Mouse (Mus musculus) hindlimb bud, embryonic 11.5 days (tissue): Measurements from ENCODE around the gene E330034G19Rik.
"Not testable (repeated sequence)": the region's sequence is repeated elsewhere in the genome, so short reads cannot be mapped to it uniquely, and the experiment has no call there.

Experiments
- DNase-seq: peaks from one replicate; pipeline ENCODE4 v3.0.0-alpha.2; 2012; ENCODE audit warnings: low read depth, low spot score; ENCODE audit errors: extremely low spot score

The E330034G19Rik gene

DNA sequence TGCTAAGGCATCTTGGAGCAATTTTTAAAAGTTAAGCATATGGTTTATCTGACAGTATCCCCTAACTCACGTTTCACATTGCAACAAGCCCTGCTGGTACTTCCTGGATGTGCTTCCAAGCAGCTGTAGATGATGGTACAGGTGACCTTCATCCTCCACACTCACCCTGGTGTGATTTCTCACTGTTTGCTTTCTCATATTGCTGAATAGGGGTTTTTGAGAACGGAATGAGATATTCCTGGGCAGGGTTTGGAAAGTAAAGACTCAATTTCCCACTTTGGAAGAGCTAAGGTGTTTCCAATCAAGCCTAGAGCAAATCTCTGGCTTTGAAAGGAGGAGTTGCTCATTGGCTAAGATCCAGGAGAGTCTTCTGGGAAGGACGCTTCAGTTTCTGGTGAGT, at the start of gene E330034G19Rik:
Gene E330034G19Rik, plus strand, starts transcription at position 301 of the 400 bp plus-strand sequence.
- DNase-seq: no peak

DNA sequence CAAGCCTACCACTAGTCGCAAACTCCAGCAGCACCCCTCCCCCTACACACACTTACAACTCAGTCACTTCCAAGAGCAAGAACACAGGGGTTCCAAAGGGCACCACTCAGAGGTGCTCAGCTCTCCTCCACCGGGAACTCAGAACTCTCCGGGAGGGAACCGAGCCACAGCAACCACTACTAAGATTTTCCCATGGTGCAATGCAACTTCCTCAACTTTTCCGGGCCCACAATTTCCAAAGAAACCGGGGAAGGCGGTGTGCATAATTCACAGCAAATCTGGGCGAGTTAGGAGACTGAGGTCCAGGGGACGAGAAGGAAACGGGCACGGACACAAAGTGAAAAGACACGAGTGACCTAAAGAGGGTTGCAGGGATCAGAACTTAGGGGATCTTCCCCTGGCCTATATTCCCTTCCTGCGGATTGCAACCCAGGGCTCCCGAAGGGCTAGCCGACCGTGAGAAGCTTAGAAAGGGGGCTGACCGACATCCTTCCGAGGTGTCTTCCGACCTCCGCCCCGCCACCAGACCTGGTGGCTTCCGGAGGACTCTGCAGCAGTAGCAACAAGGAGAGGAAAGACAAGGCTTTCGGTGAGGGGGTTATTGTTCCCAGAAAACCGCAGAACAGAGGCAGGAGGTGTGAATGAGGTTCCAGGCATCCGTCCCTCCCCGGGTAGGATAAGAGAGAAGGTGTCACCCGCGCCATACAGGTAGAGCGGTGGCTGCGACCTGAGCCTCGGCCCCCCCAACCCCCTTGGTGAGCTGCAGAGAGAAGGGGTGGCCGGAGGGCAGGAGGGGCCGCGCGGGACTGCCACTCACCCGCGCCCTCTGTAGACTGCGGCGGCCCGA, 48.5 kb upstream of the E330034G19Rik start:
- DNase-seq: no peak

DNA sequence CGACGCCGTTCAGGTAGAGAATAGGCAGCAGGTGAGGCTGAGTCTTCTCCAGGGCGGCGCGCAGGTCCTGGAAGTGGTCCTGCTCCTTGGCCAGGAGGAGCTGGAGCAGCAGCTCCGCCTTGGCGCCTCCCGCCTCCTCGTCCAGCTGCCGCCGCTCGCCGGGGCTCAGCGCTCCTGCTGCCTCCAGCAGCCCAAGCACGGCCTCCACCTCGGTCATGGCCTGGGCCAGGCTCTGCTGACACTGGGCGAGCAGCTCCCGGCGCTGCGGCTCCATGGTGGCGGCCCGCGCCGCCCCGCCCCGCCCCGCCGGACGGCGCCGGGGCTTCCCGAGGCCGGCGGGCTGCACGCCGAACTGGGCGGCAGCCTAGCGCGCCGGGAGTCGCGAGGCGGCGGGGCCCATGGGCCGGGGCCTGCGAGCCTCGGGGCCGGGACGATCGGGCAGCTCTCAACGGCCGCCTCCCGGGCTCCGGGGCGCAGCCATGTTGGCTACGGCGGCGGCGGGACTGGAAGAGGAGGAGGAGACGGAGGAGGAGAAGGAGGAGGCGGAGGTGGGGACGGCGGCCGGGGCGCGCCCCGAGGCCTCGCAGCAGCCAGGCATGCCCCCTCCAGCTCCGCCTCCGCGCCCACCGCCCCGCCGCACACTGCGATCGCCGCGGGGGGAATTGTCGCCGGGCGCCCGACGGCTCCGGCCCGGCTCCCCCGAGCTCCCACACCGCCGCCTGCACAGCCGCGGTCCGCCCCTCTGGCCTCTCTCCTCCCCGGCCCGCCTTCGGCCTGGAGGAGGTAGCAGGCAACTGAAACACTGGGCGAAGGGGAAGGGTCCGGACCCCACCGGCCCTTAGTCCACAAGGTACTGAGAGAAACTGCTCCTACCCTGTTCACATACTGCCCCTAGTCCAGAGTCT, 47.6 kb upstream of the E330034G19Rik start, which contains the start of gene Dlg5:
Gene Dlg5, minus strand, starts transcription at position 744 of the 905 bp plus-strand sequence.
- DNase-seq: no peak

DNA sequence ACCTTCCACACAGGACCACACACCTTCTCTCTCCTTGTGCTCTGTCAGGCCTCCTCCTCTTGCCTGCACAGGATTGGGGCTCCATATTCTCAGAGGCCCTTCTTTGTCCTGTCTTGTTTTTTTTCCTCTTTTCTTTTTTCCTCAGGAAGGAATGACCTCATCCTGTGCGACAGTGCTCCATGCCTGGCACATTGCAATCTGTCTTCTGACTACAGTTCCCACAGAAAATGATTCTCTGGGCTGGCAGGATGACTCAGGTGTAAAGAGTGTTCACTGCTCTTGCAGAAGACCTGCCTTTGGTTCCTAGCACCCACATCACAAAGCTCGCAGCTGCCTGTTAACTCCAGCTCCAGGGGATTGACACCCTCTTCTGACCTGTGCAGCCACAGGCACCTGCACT, 43.1 kb upstream of the E330034G19Rik start:
- no peak for DNase-seq

DNA sequence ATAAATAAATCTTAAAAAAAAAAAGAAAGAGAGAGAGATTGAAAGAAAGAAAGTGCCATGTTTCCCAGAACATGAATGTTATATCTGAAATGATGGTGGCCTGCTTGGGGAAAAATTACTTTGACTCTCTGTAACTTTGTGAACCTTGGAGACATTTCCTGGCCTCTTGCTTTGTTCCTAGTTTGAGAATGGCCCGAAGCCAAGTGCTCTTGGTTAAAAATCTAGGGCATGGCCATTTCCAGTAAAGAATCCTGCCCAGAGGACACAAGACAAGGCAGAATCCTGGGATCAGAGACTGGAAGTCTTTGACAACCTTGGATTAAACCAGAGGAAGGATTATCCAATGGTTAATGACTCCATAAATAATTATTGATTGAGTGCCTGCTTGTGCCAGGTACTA, 41.7 kb upstream of the E330034G19Rik start:
- DNase-seq: no peak

DNA sequence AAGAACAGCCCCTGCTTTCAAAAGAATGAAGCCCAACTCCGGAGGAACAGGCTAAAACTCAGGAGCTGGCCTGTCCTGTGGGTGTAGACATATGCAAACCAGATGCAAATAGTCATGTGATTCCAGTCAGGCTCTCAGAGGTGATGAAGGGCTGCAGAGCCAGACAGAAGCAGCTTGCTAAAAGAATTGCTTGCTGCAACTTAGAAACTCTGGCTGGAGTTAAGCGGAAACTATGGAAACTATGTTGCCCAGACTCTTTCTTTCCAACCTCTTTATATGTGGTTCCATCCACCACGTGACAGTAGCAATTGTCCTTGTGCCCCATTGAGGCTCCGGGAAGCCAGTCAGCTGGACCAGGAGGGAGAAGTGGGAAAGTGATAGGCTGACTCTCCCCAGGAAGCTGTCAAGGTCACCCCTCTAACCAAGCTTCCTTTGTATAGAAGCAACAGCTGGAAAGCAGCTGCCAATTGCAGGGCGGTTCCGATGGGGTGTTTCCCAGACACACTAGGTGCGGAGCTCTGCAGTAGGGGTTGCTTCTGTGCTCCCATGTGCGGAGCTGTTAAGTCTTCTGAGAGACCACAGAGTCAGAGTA, 39.3 kb upstream of the E330034G19Rik start:
- DNase-seq: no peak

DNA sequence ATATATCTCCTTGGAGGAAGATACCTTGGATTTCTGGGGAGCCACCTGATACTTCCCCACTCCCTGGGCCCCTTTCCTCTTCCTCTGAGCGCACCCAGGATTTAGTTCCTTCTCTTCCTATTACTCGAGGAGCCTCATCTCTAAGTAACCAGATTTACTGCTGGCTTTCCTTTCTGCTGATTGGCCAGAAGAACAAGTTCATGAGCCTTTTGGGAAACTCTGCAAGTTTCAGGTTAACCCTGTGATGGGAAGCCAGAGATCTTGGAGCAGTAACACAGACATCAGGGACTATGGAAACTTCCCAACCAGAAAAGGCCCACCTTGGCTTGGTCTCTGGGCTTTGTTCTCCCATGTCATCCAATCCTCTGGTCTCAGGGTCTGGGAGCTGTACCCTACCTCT, 37.1 kb upstream of the E330034G19Rik start:
- no peak for DNase-seq

DNA sequence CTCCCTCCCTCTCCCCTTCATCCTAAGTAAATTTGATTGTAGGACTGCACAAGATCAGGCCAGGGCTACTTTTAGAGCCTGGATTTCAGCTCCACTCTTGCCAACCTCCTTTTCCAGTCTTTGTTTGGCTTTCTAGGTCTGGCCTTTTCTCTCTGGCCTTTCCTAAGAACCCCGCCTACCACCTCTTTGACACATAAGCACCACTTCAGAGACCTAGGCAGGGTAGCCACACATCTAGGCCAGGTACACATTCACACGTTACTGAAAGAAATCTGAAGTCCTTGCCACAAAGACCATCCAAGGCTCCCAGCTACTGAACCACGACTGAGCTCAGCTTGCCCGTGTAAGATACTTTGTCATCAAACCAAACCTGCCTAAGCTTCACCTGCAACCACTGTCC, 32.6 kb upstream of the E330034G19Rik start:
- DNase-seq: no peak

DNA sequence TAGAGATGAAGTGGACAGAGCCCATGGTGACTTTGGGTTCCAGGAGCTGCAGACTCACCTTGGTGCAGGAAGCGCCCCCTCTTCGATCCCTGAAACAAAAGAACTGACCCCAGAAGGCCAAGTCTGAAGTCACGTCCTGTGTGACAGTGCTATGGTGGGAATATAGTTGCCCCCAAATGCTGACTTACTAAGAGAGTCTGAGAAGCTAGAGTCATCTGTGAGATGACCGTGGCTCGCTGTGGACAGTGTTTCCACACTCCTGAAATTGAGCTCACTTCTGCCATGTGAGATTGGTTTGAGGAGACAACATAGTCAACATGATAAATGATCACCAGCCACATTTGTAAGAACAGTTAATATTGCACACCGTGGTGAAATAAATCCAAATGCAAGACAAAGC, 30.6 kb upstream of the E330034G19Rik start:
- no peak for DNase-seq

DNA sequence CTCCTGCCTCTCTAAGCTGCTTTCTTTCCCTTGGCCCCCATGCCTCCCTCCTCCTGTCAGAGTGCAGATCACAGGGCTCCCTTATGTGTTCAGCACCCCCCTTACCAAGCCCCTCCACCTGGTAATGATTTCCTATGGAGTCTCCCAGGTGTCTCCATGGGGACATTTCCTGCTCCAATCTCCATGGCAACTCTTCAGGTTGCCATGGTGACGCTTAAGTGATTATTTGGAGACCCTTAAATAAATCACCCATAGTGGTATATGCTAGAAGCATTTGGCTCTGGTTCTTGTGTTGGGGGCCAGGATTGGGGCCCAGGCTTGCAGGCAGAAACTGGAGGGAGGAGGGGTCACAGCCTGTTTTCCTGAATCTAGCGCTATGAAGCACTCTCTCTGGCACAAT, 30.1 kb upstream of the E330034G19Rik start:
- peak; percentile 100 for DNase-seq

DNA sequence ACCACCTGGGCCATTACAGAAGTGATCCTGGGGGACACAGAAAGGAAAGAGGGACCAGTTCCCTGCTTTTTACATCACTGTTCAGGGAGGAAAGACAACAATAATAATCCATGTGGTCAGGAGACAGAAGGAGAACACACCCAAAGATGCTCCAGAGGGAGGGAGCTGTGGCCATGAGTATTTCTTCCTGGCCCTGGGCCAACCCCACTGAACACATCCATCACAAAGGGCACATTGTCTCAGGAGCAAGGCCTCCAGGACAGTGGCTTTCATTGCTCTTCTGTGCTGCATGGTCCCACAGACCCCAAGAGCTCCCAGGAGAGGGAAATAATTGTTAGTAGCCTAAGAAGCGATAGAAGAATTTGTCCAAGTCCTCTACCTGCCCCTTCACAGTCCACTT, 23.4 kb upstream of the E330034G19Rik start:
- DNase-seq: no peak

DNA sequence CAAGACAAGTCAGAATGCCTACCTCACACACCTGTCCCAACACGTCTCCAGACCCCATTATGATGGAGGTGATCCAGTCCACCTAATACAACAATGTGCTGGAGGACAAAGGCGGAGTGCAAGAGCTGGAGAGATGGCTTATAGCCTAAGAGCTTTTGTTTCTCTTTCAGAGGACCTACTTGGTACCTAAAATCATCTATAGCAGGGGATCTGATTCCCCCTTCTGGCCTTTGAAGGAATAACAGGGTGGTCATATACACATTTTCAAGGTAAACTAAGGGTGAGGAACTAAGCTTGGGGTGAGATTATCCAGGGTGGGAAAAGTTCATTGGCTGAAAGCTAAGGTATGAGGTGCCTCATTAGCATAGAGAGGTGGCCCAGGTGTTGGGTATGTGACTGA, 19.4 kb upstream of the E330034G19Rik start:
- no peak for DNase-seq

DNA sequence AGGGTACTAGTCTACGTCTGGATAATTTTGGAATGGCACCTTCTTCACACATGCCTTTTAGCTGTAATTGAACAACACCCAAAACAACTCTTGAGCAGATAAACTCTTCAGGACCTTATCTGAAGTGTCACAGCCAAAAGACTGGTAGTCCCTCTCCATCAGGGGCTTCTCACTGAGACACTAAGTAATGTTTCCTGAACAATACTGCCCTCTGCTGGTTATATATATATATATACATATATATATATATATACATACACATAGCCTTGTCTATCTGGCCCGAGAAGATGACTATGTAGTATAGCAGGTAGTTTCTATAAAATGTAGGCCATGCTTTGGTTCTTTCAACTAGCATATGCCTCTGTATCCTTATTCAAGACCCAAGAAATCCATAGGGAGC, 17.5 kb upstream of the E330034G19Rik start:
- DNase-seq: no peak

DNA sequence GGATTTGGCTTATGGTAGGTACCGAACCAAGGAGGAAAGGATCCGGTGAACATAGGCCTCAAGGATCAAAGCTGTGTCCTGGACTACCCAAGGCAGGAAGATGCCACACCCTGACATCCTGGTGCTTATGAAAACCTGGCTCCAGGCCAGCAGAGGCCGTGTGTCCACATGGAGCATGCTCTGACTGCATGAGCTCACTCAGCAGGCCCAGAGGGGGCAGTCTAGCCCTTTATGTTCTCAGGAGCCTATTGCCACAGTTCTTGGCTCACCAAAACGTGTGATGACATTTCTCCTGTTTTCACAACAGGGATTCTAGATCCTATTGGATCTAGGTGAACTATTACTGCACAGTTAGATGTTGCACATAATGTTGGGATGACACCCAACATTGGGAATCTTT, 11.7 kb upstream of the E330034G19Rik start:
- no peak for DNase-seq

DNA sequence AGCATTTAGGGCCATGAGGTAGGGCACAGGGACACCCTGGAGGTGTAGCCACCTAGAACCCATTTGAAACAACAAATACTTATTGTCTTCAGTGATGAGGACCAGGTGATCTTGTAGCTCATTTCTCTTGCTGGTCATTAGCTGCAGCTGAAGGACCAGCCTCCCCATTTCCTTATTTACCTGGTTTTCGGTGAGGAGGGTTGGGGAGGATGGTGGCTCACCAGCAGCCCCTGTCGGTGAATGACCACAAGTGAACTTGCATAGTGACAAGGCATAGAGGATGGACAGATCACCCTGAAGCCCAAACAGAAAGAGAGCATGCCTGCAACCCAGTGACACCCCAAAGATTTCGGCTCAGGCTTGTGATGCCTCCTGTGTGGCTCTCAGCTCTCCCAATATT, 10.7 kb upstream of the E330034G19Rik start:
- DNase-seq: no peak

DNA sequence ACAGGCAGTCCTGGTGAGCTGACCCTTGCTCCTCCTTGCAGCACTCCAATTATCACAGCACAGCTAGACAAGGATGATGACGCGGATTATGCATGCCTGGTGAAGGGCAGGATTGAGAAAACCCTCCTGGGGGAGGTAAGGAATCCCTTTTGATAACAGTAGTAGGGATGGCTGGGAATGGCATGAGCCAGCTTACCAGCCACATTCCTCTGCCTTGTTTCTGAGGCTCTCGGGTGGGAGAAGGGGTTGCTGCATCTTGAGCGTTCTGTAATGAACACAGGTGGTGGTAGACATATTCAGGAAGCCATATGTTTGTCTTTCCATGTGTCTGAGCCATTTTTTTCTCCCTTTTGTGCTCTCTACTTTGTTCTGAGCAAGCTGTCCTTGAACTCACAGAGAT, 6.9 kb upstream of the E330034G19Rik start:
- no peak for DNase-seq

DNA sequence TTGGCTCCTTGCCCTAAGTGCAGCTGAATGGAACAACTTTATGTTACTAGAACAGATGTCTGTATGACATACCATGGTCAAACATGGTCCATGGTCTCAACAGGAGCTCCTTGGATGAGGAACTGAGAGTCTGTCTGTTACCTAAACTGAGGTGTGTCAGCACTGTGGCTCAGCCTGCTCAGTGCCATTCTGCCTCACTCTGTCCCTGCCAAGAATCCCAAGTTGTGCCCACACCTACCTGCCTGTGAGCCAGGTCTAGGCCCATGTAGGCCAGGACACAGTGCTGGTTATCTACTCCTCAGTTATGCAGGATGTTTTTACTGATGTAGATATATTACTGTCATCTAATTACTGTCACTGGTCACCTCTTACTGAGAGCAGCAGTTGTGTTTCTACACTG, 2.3 kb upstream of the E330034G19Rik start:
- DNase-seq: no peak

DNA sequence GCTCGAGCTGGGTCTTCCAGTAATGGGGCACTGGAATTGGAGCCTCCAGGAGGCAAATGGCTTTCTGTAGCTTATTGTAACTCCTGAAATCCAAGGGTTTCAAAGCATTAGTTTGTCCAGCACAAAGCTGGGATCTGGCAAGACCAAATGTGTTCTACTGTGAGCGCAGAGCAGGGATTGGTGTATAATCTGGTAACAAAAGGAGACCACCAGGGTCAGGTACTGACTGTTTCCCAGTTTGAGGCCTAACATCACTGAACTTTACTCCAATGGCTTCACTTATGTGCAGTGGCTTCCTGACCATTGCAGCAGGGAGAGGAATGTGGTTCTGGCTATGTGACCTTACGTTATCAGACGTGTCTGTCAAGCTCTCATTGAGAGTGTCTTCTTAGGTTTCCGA, 617 bp downstream of the E330034G19Rik start:
- DNase-seq: no peak

DNA sequence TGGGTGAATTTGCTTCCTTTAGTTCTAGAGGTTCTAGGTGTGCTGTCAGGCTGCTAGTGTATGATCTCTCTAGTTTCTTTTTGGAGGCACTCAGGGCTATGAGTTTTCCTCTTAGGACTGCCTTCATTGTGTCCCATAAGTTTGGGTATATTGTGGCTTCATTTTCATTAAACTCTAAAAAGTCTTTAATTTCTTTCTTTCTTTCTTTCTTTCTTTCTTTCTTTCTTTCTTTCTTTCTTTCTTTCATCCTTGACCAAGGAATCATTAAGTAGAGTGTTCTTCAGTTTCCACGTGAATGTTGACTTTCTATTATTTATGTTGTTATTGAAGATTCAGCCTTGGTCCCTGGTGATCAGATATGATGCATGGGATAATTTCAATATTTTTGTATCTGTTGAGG, 9.1 kb downstream of the E330034G19Rik start:
- DNase-seq: not testable (repeated sequence)

DNA sequence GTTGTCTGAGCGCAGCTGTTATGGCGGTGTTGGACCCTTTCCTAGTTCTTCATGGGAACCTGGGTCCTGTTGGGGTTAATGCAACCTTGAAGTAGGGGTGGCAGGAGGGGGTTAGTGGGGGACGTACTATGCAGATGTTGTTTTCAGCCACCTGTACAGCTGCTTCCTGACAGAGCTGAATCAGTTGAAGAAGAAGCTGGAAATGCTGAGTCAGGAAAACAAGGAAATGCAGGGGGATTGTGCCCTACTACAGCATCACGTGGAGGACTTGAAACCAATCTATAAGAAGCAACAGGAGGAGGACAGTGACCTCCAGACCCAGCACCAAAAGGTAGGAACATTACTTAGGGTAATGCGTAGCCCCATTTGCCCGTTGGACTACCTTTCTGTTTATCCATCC, 13.7 kb downstream of the E330034G19Rik start:
- no peak for DNase-seq

DNA sequence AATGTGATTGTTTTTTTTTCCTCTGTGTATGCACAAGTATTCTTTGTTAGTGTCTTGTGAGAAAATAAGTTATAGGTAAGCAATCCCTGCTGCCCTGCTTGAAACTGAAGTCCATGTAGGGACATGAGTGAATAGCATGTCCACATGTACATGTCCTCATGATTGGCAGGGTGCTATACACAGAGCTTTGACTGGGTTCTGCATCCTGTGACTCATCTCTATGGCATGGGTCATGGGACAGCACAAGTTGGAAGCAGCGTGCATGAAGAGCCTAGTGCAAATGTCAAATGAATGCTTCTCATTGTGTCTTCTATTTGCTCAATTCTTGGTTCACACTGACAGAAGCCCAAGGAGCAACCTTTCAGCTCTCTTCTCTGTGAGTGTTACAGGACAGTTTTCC, 14.1 kb downstream of the E330034G19Rik start:
- no peak for DNase-seq

DNA sequence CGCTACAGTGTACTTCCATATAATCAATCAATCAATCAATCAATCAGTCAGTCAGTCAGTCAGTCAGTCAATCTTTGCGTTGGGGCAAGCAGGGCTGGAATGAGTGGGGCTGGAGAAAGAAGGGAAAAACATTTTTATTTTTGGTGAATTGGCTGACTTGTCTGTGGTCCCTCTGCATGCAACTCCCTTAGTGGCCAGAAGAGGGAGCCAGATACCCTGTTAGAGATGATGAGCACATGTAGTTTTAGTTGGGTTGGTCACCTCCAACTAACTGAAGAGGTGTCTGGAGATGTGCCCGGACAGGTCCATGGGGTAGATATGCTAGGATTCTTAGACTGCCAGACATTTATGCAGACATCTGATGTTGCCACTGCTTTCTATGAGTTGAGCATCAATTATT, 18.1 kb downstream of the E330034G19Rik start:
- peak; percentile 62 for DNase-seq
